Mouse (Mus musculus) thymus, adult 2 months (tissue): ENCODE results near the gene Adrm1.

Experiments used
- CTCF ChIP-seq: fragments of 200-500 bp; IDR thresholded peaks from 2 replicates; pipeline ENCODE4 v1.5.1; 2012; ENCODE audit warnings: mild to moderate bottlenecking, control low read depth, low read length, moderate library complexity, borderline replicate concordance; ENCODE audit not compliant: control insufficient read depth, poor library complexity, insufficient read depth; ENCODE audit errors: extremely low read depth
- POLR2A ChIP-seq: fragments of 200-500 bp; IDR thresholded peaks from 2 replicates; pipeline ENCODE4 v1.6.1; 2012; ENCODE audit warnings: mild to moderate bottlenecking, low read length, control low read depth, moderate library complexity; ENCODE audit not compliant: control insufficient read depth, poor library complexity, insufficient read depth; ENCODE audit errors: extremely low read depth

DNA sequence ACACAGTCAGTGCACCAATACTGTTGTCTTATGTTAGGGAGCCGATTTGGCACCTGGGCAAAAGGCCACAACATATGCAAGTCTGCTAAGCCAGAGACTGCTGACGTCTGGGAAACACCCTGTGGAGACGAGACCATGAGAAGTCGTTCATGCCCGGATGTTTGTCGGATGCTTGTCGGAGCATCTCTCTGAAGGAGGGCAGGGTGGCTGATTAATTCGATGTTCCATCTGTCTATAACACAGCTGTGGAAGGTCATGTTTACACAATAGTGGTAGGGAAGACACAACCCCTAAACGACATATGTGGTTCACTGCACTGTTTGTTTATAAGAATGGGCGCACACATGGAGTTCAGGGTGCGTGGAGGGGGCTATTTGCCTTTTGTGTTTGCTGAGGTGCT, 29.4 kb downstream of the Adrm1 start:
- TF ChIP-seq CTCF (no peak), POLR2A (no peak)
